Mouse (Mus musculus): ENCODE data around the gene Bcas3.

- TF ChIP-seq CTCF (IDR thresholded peaks at IDR 0.05) (no peak), EP300 (IDR thresholded peaks at IDR 0.05) (0 out of 2 replicates have a peak, but pooled peaks have one; percentile 26)
Measured at GRCm38 (mm10) chr11:85667741-85668140, 314.8 kb downstream of the Bcas3 start.
